Mouse (Mus musculus) midbrain, postnatal 0 days (tissue): Measurements from ENCODE around the gene Jak3. TPM values are rescaled to one million over a fixed set of nuclear protein-coding genes. Genes with fewer than 3 reads are reported as not detected.

Experiments
- ATAC-seq: fragments of 200-750 bp; cut with Nextera tagmentation; 2 replicates; pipeline ENCODE4 v1.8.0; 2017; ENCODE audit warnings: moderate number of reproducible peaks, mild to moderate bottlenecking, moderate TSS enrichment, moderate library complexity; ENCODE audit not compliant: low FRiP score
- DNase-seq: peaks from one replicate; pipeline ENCODE4 v3.0.0-alpha.2; 2015; ENCODE audit warnings: low spot score
- H3K27ac ChIP-seq: fragments of 300-500 bp; sonication (generic); 2 replicates; pipeline ENCODE4 v1.5.1; 2014; ENCODE audit warnings: low read depth, mild to moderate bottlenecking, low read length, mixed read lengths
- H3K27me3 ChIP-seq: fragments of 300-500 bp; sonication (generic); 2 replicates; pipeline ENCODE4 v1.6.1; 2014; ENCODE audit warnings: low read length, control low read depth, mixed read lengths; ENCODE audit not compliant: insufficient read depth
- H3K36me3 ChIP-seq: fragments of 300-500 bp; sonication (generic); 2 replicates; pipeline ENCODE4 v1.6.1; 2014; ENCODE audit warnings: low read length, control low read depth, mixed read lengths; ENCODE audit not compliant: insufficient read depth
- H3K4me1 ChIP-seq: fragments of 300-500 bp; sonication (generic); 2 replicates; pipeline ENCODE4 v1.6.1; 2014; ENCODE audit warnings: mild to moderate bottlenecking, control low read depth, antibody characterized with exemption, low read length, mixed read lengths; ENCODE audit not compliant: insufficient read depth
- H3K4me2 ChIP-seq: fragments of 300-500 bp; sonication (generic); 2 replicates; pipeline ENCODE4 v1.6.1; 2014; ENCODE audit warnings: low read depth, mild to moderate bottlenecking, low read length, mixed read lengths; ENCODE audit not compliant: poor library complexity, severe bottlenecking
- H3K4me3 ChIP-seq: fragments of 300-500 bp; sonication (generic); 2 replicates; pipeline ENCODE4 v1.5.1; 2014; ENCODE audit warnings: low read depth, mild to moderate bottlenecking, low read length, moderate library complexity
- H3K9ac ChIP-seq: fragments of 300-500 bp; sonication (generic); replicated peaks from 2 replicates; pipeline ENCODE4 v1.6.1; 2014; ENCODE audit warnings: mild to moderate bottlenecking, low read length, moderate library complexity, mixed read lengths; ENCODE audit not compliant: poor library complexity, severe bottlenecking
- H3K9me3 ChIP-seq: fragments of 300-500 bp; sonication (generic); 2 replicates; pipeline ENCODE4 v1.6.1; 2016; ENCODE audit warnings: low read length, control low read depth
- CTCF ChIP-seq: IDR thresholded peaks from 2 replicates; pipeline ENCODE4 v1.5.1; 2016; ENCODE audit warnings: antibody characterized with exemption, mild to moderate bottlenecking
- WGBS: fragments of 180-500 bp; shearing (Covaris S2); extraction: QIAGEN DNeasy Blood & Tissue Kit; methylation state at CpG from one replicate; pipeline ENCODE4 v1.1.7; 2014; 5-methylcytosine and 5-hydroxymethylcytosine counted together
- polyA plus RNA-seq: library from polyadenylated mRNA; unstranded; fragments of >200 nt; fragmentation: Nextera tagmentation; extraction: Ambion mirVana; gene quantifications from 2 replicates; pipeline ENCODE4 v1.2.1, GENCODE M21; 2015
- total RNA-seq: library from RNA; depleted of rRNA; stranded (reverse); fragments of >200 nt; gene quantifications from 2 replicates; pipeline ENCODE4 v1.2.3, GENCODE M21; 2014

The Jak3 gene
- total and polyA plus RNA-seq, 2 experiments from 2014 or later: 6.4 to 12.3 TPM

- ATAC-seq (no peak), DNase-seq (no peak)
- Histone ChIP-seq H3K4me3 (peak overlapping the region; percentile 73), H3K27me3 (no peaks in the 10 kb centered on the region), H3K9ac (peak overlapping the region; percentile 79; the same call in 1 of the 2 replicates), H3K36me3 (no peaks in the 10 kb centered on the region), H3K9me3 (no peaks in the 10 kb centered on the region), H3K4me1 (peaks cover 13% of the 10 kb centered on the region; the same call in 1 of the 2 replicates), H3K4me2 (peak overlapping the region; percentile 67), H3K27ac (peak overlapping the region; percentile 75; the same call in 1 of the 2 replicates)
- 62% methylated on average over 6 of the region's 6 CpGs for WGBS
- no peak for TF ChIP-seq CTCF
These were observed 3.8 kb upstream of the Jak3 start for GRCm38 (mm10) chr8:71672168-71672735.

- WGBS: 68% methylated on average over 2 of the region's 2 CpGs
- no peak for TF ChIP-seq CTCF
- no peaks in the 10 kb centered on the region for H3K36me3 ChIP-seq
These were observed 2.0 kb upstream of the Jak3 start for GRCm38 (mm10) chr8:71674071-71674470.

GRCm38 (mm10) chr8:71675456-71676019, 558 bp upstream of the Jak3 start:
- H3K4me1 ChIP-seq: no peaks in the 10 kb centered on the region; the same call in 1 of the 2 replicates
- H3K27me3 ChIP-seq: peaks cover 31% of the 10 kb centered on the region
- 38% methylated on average over 9 of the region's 9 CpGs for WGBS
- H3K9ac ChIP-seq: peak overlapping the region; percentile 77; the same call in 1 of the 2 replicates
- H3K9me3 ChIP-seq: no peaks in the 10 kb centered on the region
- peak overlapping the region; percentile 65 for H3K4me3 ChIP-seq
- no peak for TF ChIP-seq CTCF
- no peak for DNase-seq
- peak overlapping the region; percentile 82 for H3K4me2 ChIP-seq
- H3K36me3 ChIP-seq: no peaks in the 10 kb centered on the region
- ATAC-seq: no peak
- peak overlapping the region; percentile 82 for H3K27ac ChIP-seq

More at GRCm38 (mm10) chr8:71674071-71674470, 2.0 kb upstream of the Jak3 start:
- Histone ChIP-seq H3K4me3 (no peak overlapping the region), H3K9ac (no peak overlapping the region), H3K4me1 (peaks cover 2% of the 10 kb centered on the region; the same call in 1 of the 2 replicates), H3K27ac (no peak overlapping the region), H3K4me2 (no peak overlapping the region), H3K27me3 (peaks cover 17% of the 10 kb centered on the region), H3K9me3 (no peaks in the 10 kb centered on the region)
- no peak for DNase-seq
- no peak for ATAC-seq

- Histone ChIP-seq H3K27me3 (peaks cover 38% of the 10 kb centered on the region), H3K4me1 (no peaks in the 10 kb centered on the region; the same call in 1 of the 2 replicates)
These were observed 707 bp downstream of the Jak3 start for GRCm38 (mm10) chr8:71676803-71677202.

GRCm38 (mm10) chr8:71677555-71677954, 1.5 kb downstream of the Jak3 start:
- DNase-seq: no peak
- Histone ChIP-seq H3K9me3 (no peaks in the 10 kb centered on the region), H3K9ac (no peak overlapping the region), H3K4me1 (no peaks in the 10 kb centered on the region; the same call in 1 of the 2 replicates), H3K4me2 (no peak overlapping the region), H3K4me3 (no peak overlapping the region), H3K36me3 (no peaks in the 10 kb centered on the region), H3K27ac (no peak overlapping the region), H3K27me3 (peaks cover 46% of the 10 kb centered on the region)
- no peak for TF ChIP-seq CTCF
- ATAC-seq: no peak

More at GRCm38 (mm10) chr8:71676803-71677202, 707 bp downstream of the Jak3 start:
- Histone ChIP-seq H3K9ac (no peak overlapping the region), H3K4me2 (peak overlapping the region; percentile 82), H3K4me3 (peak overlapping the region; percentile 65), H3K9me3 (no peaks in the 10 kb centered on the region), H3K27ac (peak overlapping the region; percentile 82), H3K36me3 (no peaks in the 10 kb centered on the region)
- 53% methylated on average over 9 of the region's 9 CpGs for WGBS
- ATAC-seq (no peak), DNase-seq (no peak)
- TF ChIP-seq CTCF: no peak

GRCm38 (mm10) chr8:71678216-71678615, 2.1 kb downstream of the Jak3 start:
- no peak for ATAC-seq
- H3K9me3 ChIP-seq: no peaks in the 10 kb centered on the region
- no peak overlapping the region for H3K4me3 ChIP-seq
- H3K4me1 ChIP-seq: no peaks in the 10 kb centered on the region; the same call in 1 of the 2 replicates
- peaks cover 52% of the 10 kb centered on the region for H3K27me3 ChIP-seq
- H3K4me2 ChIP-seq: no peak overlapping the region
- H3K27ac ChIP-seq: no peak overlapping the region
- H3K36me3 ChIP-seq: no peaks in the 10 kb centered on the region
- WGBS: 64% methylated on average over 4 of the region's 4 CpGs
- no peak for DNase-seq
- TF ChIP-seq CTCF: no peak
- H3K9ac ChIP-seq: no peak overlapping the region
